Mouse (Mus musculus): ENCODE results near the gene Ranbp2.

The Ranbp2 gene

DNA sequence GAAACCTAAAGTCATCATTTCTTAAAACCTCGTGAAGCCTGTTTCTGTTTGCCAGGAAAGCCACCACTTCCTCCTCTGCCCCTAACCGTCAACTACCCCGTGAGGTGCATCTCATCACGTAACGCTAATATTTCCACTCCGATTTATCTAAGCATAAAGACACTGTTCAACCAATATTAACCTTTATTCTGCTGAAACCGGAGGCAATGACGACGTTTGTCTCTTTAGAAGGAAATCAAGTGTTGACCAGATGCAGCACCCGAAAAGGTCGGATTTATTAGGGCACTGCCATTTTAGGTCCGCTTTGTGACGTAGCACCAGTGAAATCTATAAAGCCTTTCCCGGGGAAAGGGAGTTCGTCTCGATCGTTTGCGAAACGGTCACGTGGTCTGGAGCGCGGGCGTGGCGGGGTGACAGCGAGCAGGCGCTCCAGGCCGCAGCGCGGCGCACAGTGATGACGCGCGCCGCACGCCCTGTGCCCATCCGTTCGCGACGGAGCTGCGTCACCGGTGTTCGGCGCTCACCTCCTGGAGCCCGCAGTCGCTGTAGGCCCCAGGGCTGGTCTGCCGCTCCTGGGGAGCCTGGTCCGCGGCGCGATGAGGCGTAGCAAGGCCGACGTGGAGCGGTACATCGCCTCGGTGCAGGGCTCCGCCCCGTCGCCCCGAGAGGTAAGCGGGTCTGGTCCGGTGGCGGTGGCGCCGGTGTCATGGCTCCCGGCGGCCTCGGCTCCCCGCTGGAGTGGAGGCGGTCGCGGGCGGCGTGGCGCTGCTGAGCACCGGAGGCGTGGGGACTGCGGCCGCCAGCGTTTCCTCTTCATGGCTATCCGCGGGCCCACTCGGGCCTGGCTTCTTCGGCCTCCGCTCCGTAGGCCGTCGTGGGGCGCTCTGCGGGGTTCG lies at the start of gene Ranbp2:
Ranbp2 (plus strand) TSS at position 537 of the 896 bp plus-strand sequence.
- peak; percentile 98 for DNase-seq

DNA sequence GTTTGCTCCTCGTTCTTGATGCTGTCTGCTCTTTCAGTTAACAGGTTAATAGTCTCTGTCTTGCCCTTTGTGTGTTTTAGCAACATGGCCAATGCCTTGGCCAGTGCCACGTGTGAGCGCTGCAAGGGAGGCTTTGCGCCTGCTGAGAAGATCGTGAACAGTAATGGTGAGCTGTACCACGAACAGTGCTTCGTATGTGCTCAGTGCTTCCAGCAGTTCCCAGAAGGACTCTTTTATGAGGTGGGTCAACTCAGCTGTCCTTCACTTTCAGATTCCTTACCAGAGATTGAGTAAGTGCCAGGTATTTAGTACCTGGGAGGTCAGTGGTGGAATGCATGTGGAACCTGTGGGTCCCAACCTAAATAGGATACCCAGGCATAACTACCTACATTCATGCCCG lies 47.8 kb upstream of the Ranbp2 start:
- no peak for DNase-seq

DNA sequence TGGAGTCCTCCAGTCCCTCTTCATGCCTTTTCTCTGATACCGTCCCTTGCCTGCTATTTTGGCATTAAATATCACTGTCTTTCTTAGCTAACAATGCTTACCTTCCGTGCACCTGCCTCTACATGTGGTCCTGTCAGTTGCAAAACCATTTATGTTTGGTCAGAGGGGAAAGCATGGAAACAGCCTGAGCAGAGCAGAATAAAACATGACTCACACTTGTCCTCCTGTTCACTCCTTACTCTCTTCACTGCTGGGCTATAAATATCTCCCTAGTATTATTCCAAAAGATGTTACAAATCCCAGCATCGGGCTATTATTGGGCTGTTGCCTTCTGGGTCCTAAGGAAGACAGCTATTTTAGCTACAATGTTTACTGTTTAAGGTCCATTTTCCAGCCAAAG lies 44.9 kb upstream of the Ranbp2 start:
- no peak for DNase-seq

DNA sequence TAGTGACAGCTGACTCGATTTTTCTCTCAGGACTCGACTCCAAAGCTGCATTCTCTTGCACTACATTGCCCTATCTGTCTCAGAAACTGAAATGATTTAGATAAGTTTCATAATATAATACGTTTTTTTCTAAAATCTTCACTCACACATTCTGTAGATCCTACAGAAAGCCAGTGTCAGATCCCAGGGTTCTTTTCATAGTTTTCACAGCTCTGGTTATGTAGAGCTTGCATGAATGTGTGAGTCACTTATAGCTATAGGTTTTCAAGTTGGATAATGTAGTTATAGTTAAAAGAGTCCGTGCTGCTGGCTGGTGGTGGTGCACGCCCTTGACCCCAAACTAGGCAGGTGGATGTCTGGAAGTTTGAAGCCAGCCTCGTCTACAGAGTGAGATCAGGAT lies 42.1 kb upstream of the Ranbp2 start:
- DNase-seq = no peak

DNA sequence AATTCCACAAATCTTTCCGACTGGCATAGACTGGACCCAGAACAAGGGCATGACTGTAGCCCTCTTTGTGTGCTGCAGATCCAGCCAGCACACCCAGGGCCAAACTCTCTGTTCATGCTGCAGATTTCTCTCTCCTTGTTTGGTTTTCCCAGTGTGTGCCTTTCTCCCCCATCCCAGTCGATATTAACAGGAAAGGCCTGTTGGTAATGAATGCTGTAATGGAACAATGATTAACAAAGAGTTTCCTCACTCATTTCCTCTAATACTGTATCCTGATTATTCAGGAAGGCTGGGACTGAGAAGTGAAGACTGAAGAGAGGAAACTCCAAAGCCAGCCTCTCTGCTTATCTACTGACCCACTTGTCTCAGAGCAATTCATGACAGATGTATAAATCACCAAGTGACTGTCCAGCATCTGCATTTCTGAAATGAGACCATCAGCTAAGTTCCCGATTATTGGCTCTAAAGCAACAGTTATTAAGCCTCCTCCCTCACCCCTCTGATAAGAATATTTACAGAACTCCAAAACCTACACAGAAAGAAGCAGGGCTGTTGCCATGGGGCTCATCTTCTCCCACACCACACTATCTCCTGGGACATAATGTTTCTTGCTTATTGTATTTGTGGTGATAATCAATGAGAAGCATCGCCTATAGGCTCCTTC lies 41.3 kb upstream of the Ranbp2 start:
- DNase-seq = peak; percentile 20

- peak; percentile 60 for DNase-seq
These were observed 40.8 kb upstream of the Ranbp2 start for GRCm38 (mm10) chr10:58405949-58406305.

- DNase-seq = no peak
These were observed 34.4 kb upstream of the Ranbp2 start for GRCm38 (mm10) chr10:58412331-58412730.

- no peak for DNase-seq
These were observed 33.9 kb upstream of the Ranbp2 start for GRCm38 (mm10) chr10:58412852-58413251.

DNA sequence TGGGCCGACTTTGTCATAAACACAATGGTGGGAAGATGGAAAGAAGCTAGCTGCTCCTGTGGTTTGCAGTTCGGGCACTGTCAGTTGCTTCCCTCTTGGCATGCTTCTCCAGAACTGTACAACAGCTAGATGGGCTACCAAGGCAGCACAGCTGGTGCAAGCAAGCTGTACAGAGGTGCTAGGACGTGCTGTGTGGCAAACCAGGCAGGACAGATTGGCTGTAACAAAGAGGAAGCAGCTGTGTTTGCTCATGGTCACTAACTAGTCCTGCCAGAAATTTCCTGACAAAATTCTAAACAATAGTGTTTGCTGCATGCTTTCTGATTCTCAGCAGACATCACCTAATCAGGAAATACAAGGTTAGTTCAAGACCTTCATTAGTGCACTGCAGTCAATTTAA lies 30.0 kb upstream of the Ranbp2 start:
- DNase-seq = no peak

- no peak for DNase-seq
These were observed 28.3 kb upstream of the Ranbp2 start for GRCm38 (mm10) chr10:58418290-58418971.

- DNase-seq = no peak
These were observed 18.8 kb upstream of the Ranbp2 start for GRCm38 (mm10) chr10:58427930-58428329.

GRCm38 (mm10) chr10:58445850-58446249 lies 870 bp upstream of the Ranbp2 start:
- DNase-seq = no peak

- DNase-seq = no peak
These were observed 611 bp downstream of the Ranbp2 start for GRCm38 (mm10) chr10:58447280-58447781.

DNA sequence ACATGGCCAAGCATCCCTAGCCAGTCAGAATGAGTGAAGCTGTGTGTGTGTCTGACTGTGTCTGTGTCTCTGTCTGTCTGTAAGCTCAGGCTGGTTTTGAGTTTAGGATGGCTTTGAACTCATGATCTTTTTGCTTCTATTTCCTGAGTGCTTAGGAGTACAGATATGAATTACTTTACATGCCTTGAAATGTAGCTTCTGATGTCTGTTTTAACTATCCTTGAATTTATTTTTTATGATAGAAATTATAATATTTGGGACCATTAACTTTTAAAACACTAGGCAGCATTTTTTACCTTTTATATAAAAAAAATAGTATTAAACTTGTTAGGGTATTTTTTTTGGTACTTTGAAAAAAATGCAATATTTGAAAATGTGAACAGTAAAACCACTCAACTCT lies 4.9 kb downstream of the Ranbp2 start:
- no peak for DNase-seq

DNA sequence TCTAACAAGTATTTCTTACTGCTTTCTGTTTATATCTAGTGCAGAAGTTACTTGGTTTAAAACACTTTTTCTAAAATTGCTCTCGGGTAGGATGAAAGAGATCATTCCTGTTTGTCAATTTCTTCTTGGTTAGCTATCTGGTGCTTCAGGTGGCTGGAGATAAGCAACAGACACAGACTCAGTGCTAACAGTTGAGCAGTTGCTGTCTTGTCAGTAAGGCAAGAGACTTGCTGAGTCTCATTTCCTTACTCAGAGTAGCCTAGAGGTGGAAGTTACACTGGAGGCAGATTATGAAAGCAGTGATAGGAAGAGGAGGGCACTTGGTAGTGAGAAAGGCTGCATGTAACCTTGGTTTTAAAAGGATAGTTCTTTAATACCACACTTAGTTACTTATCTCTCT lies 5.5 kb downstream of the Ranbp2 start:
- DNase-seq = no peak

GRCm38 (mm10) chr10:58459896-58460295 lies 13.2 kb downstream of the Ranbp2 start:
- DNase-seq = no peak

DNA sequence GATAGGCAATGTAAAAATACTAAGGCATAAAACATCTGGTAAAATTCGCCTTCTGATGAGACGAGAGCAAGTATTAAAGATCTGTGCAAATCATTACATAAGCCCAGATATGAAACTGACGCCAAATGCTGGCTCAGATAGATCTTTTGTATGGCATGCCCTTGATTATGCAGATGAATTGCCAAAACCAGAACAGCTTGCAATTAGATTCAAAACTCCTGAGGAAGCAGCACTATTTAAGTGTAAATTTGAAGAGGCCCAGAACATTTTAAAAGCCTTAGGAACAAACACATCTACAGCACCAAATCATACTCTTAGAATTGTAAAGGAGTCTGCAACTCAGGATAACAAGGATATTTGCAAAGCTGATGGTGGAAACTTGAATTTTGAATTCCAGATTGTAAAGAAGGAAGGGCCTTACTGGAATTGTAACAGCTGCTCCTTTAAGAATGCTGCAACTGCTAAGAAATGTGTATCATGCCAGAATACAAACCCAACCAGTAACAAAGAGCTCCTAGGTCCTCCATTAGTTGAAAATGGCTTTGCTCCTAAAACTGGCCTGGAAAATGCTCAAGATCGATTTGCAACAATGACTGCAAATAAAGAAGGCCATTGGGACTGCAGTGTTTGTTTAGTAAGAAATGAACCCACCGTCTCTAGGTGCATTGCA lies 30.5 kb downstream of the Ranbp2 start:
- no peak for DNase-seq

- DNase-seq = no peak
These were observed 31.4 kb downstream of the Ranbp2 start for GRCm38 (mm10) chr10:58478071-58478578.

DNA sequence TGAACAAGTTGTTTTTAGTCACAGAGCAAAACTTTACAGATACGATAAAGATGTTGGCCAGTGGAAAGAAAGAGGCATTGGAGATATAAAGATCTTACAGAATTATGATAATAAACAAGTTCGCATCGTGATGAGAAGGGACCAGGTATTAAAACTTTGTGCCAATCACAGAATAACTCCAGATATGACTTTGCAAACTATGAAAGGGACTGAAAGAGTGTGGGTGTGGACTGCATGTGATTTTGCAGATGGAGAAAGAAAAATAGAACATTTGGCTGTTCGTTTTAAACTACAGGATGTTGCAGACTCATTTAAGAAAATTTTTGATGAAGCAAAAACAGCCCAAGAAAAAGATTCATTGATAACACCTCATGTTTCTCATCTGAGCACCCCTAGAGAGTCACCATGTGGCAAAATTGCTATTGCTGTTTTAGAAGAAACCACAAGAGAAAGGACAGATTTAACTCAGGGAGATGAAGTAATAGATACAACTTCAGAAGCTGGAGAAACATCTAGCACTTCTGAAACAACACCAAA lies 33.3 kb downstream of the Ranbp2 start:
- DNase-seq = no peak

DNA sequence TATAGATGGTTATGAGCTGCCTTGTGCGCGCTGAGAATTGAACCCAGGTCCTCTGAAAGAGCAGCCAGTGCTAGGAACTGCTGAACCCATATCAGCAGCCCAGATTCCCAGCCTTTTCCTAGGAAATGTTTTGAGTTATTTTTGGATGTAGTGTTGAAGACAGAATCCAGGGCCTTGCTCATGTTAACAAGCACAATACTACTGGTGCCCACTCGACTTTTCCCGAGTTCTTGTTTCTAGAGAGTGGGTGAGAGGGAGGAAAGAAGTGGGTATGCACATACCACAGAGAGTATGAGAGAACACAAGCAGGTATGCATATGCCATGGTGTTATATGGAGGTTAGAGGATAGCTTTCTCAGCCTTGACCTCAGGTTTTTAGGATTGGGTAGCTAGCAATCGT lies 44.3 kb downstream of the Ranbp2 start:
- DNase-seq = no peak

- no peak for DNase-seq
These were observed 48.9 kb downstream of the Ranbp2 start for GRCm38 (mm10) chr10:58495637-58496036.

GRCm38 (mm10) chr10:58496732-58497131 lies 50.0 kb downstream of the Ranbp2 start:
- peak; percentile 10 for DNase-seq

Data from kidney, adult 9 months (tissue).